Mouse (Mus musculus) megakaryocyte, adult 5-6 weeks (primary cell): ENCODE results near the gene Dnajc6. TPM values are rescaled to one million over a fixed set of nuclear protein-coding genes. Genes with fewer than 3 reads are reported as not detected.

Source experiments
- ATAC-seq: 2 replicates; pipeline ENCODE4 v1.8.0; 2016; ENCODE audit warnings: mild to moderate bottlenecking, inconsistent platforms; ENCODE audit not compliant: poor library complexity, severe bottlenecking
- total RNA-seq, 2 experiments: library from RNA; stranded (forward) in 1 of 2; stranded (reverse) in 1 of 2; fragments of 153-499, 151-499 nt in 1 of 2; fragments of 221-1000, 200-1000 nt in 1 of 2; gene quantifications; 2 replicates each; pipeline versions ENCODE4 v1.2.3 to v1.2.4; 2015 to 2017

Gene Dnajc6
- total RNA-seq, 2 experiments from 2014 or later: 0.66 to 0.76 TPM

DNA sequence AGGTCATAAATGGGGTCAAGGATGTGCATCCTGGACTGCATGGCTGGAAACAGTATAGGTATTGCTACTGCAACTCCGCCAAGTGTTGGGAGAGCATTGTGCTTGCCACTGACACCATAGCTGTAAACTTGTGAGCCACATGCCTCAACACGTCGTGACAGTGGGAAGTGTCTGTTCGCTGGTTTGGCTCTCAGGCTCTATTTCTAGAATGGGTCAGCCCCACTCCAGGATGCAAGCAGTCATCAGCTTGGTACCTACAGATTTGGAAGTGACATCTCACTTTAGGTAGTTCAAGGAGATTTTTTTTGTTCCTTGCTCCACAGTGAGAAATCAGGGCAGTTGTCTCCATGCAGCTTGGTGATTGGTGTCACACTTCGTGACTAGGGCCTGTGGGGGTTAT lies 124.8 kb downstream of the Dnajc6 start:
- ATAC-seq: no peak

- ATAC-seq: no peak
These were observed 128.8 kb downstream of the Dnajc6 start for GRCm38 (mm10) chr4:101625278-101625677.

DNA sequence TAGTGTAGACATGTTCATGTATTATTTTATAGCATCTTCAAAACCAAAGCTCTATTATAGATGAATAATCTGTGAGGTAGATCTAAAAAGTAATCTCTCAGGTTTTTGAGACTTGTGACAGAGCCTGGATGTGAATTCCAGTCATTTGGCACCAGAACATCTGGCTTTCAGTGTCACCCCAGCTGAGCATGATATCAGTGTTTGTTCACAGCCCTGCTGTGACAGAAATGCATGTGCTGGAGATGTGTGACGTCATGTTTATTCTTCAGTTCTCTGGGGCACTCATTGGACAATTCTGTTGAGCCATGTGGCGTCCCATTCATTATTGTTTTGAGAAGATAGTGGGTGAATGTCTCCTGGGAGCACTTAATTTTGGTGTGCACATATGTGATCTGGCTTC lies 139.1 kb downstream of the Dnajc6 start:
- no peak for ATAC-seq

- no peak for ATAC-seq
These were observed 141.0 kb downstream of the Dnajc6 start for GRCm38 (mm10) chr4:101637472-101637871.

DNA sequence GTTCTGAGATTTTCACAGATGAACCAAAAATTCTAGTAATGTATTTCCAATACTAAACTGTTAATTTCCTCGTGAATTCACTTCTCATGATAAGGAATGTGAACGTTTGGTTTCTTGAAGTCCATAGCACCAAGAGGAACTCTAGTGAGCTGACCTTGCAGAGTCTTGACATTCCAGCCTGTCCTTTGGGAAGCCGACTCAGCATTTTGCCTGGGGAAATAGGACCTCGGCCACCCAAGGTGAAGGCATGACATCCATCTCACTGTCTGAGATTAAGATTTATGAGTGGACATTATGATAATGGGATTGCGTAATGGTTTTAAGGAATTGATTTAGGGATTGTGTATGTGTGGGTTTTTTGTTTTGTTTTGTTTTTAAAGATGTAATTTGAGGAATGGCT lies 144.2 kb downstream of the Dnajc6 start:
- ATAC-seq: no peak

- no peak for ATAC-seq
These were observed 146.3 kb downstream of the Dnajc6 start for GRCm38 (mm10) chr4:101642708-101643107.

DNA sequence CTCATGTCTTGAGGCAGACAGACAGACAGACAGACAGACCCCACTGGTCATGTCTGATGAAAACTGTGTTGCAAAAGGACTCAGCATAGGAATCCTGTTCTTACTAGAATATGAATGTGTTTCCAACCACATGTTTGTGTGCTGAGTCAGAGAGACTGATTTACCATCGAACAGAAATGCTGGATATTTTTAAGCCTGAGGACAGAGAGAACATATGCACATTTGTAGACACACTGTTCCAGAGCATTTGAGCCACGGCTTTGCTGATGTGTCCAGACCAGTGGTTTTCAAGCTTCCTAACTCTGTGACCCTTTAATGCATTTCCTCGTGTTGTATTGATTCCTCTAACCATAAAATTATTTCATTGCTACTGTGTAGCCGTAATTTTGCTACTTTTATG lies 146.8 kb downstream of the Dnajc6 start:
- ATAC-seq: no peak

- ATAC-seq: peak; percentile 6; the same call in 1 of the 2 replicates
These were observed 150.4 kb downstream of the Dnajc6 start for GRCm38 (mm10) chr4:101646857-101647195.

DNA sequence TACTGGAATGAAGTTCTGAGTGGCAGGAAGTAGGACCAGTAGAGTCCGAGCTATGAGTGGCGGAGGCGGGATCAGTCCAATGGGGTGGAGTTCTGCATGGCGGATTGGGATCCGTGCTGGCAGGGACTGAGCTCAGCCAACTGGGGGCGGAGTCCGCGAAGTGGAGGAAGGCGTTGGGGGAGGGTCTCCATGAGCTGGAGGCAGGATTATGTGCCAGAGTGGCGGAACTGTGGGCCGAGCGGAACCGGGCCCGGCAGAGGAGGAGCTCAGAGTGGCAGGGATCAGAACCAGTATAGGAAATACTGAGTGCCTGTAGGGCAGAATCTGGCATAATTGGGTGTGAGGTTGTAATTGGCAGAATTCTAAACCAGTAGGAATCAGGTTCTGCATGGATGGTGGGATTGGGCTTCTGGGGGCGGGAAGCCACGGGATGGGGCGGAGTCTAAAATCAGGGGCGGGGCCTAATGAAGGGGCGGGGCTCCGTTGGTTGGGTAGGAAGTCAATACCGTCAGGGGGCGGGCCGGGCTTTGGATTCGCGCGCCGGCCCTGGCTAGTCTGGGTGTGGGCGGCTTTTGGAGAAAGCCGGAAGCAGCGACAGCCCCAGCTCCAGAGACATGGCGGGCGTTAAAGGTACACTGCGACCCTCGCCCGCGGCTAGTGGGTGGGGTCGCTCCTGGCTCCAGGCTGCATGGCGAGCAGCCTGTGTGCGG lies 150.9 kb downstream of the Dnajc6 start, which contains the start of gene Leprot:
Leprot (plus strand) TSS at position 523 of the 710 bp plus-strand sequence.
- ATAC-seq: peak; percentile 77

DNA sequence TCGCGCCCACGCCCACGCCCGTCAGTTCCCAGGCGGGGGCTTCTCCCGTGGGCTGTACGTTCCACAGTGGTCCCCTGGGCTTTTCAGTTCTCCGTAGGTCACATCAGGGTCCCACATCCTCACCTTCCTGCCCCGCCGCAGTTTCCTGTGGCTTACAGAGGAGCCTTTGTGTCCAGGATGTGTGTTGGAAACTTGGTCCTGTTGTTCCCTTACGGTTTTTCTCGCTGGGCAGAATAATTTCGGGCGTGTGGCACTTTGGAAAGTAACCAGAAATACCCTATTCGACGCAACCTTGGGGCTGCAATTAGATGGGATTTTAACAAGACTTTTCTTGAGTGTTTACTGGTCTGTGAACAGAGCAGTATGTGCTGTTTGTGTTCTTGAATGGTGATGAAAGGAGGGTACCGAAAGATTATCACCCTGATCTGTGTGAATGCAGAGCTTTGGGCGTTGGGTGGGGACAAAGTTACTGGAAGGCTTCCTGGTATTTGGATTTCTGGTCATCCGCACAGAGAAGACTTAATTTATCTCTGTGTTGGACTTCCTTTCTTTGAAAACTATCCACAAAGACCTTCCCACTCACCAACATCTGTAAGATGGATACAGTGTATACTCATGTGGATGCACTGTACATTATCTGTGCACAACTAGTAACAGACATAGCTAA lies 151.7 kb downstream of the Dnajc6 start:
- ATAC-seq: no peak; the same call in 1 of the 2 replicates

GRCm38 (mm10) chr4:101648745-101649144 lies 152.3 kb downstream of the Dnajc6 start:
- ATAC-seq: no peak

GRCm38 (mm10) chr4:101650961-101651360 lies 154.5 kb downstream of the Dnajc6 start:
- no peak for ATAC-seq

DNA sequence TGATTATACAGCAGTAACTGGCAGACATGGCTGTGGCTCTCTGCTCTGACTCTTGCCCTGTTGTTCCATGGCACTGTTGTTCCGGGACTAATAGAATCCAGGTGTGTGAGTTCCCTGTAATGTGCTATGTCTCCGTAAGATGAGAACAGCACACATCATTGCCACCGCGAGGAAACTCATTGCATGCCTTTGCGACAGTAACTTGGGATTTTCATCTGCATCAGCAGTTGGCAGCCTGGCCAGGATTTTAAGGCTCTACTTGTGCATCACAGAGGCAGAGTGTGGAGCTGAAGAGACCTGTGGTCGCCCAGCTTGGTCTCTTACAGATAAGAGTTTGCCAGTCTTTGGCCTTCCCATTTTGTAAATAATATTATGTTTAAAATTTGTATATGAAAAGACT lies 157.8 kb downstream of the Dnajc6 start:
- no peak for ATAC-seq

GRCm38 (mm10) chr4:101654788-101655414 lies 158.5 kb downstream of the Dnajc6 start:
- 0 out of 2 replicates have a peak, but pooled peaks have one; percentile 25 for ATAC-seq

DNA sequence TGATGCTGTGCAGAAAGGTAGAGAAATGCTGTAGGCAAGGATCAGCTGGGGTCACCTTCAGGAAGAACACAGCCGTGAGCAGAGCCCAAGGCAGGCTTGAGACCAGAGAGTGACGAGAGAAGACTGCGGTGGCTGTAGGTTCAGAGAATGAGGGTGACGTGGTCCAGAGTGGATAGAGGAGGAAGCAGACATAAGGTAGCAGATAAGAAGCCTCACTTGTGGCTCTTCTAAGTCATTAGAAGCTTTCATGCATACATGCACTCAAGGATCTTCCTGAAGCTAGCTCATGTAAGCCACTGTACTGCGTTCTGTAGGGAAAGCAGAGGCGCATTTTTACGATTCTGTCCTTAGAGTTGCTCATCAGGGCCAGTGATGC lies 159.0 kb downstream of the Dnajc6 start:
- no peak for ATAC-seq

GRCm38 (mm10) chr4:101656056-101656455 lies 159.6 kb downstream of the Dnajc6 start:
- ATAC-seq: no peak

DNA sequence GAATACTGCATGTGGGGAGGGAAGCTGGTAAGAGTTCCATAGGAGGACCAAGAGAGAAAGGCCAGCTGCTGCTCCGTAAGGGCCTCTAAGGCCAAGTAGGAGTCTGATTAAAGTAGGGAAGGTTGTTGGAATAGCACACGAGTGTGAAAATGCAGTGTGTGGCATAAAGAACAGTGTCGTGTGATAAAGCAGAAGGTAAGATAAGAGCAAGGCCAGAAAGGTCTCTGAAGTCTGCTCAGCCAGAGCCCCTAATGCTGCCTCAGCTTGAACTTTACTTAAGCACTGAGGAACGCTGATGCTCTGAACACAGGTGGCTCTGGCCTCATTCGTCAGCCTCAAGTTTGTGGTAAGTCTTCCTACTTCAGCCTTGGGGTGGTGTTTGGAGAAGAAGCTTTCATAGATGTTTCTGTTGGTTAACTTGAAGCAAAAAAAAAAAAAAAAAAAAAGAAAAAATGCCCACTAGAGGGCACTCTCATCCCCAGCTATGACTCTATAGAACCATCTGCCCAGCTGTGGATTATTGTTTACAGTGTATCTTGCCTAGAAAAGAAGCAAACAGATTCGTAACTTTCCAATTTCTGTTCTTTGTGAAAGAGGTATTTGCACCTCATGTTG lies 160.6 kb downstream of the Dnajc6 start:
- peak; percentile 50 for ATAC-seq

- peak; percentile 63; the same call in 1 of the 2 replicates for ATAC-seq
These were observed 167.8 kb downstream of the Dnajc6 start for GRCm38 (mm10) chr4:101664160-101664750.

- ATAC-seq: no peak
These were observed 168.3 kb downstream of the Dnajc6 start for GRCm38 (mm10) chr4:101664766-101665165.

GRCm38 (mm10) chr4:101669161-101669560 lies 172.7 kb downstream of the Dnajc6 start:
- ATAC-seq: no peak

DNA sequence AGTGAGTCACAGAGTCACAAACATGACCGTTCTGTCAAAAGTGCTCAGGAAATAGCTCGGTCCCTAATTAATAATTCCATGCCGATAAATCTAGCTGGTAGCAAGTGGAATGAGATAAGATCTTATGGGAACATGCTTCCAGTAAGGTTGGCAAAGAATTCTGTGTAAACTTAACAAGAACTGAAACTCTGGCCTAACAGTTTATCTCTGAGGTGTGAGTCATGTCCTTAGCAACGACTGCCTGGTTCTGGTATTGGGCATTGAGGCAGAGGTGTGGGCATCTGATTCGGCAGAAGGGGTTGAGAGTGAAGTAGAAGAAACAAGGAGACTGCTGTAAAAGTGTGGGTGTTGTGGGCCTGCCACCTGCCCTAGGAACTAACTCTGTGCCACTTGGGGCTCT lies 173.4 kb downstream of the Dnajc6 start:
- ATAC-seq: no peak
